Comparison of ENCODE assay signal across 12 mouse cellular contexts in the genomic region with DNA sequence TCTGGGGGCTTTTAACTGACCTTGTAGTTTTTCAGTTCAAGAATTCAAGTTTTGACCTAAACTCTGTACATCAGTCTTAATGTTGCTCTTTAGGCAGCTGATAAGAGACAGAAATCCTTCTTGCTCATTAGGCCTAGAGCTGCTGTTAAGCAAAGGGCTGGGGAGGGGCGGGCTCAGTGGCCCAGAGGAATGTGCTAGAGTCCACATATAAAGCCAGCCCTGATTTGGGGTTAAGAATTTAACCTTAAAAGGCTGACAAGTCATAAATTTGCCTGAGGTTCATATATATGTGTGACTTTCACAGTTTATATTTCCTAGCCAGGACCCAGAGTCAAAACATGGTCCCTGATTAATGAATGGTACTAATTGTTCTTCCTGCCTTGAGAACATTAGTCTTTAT.
"Had no signal": no experiment of that assay in that cellular context is flagged by ENCODE, and none has a peak within 500 bp of the region (broad histone marks: within the 10 kb centered on the region; RNA-seq: fewer than 3 reads in every experiment).

No protein-coding gene starts in this region.

- H3K27me3 ChIP-seq: hindbrain, embryonic 15.5 days; limb, embryonic 15.5 days; liver, embryonic 12.5 days; midbrain, embryonic 15.5 days; neural tube, embryonic 12.5 days had no signal

- H3K4me1 ChIP-seq: hindbrain, embryonic 15.5 days; limb, embryonic 15.5 days; liver, embryonic 12.5 days; midbrain, embryonic 15.5 days; neural tube, embryonic 12.5 days had no signal

- ATAC-seq: intestine, embryonic 16.5 days; liver, embryonic 12.5 days; midbrain, embryonic 15.5 days had no signal

- H3K9me3 ChIP-seq: hindbrain, embryonic 15.5 days; limb, embryonic 15.5 days; liver, embryonic 12.5 days; midbrain, embryonic 15.5 days; neural tube, embryonic 12.5 days had no signal

- DNase-seq: layer of hippocampus, adult 9-11 months; layer of hippocampus, postnatal 36 days; lung, postnatal 10 days; thymus, adult 18-20 months; thymus, postnatal 14 days had no signal

- H3K4me2 ChIP-seq: hindbrain, embryonic 15.5 days; limb, embryonic 15.5 days; liver, embryonic 12.5 days; midbrain, embryonic 11.5 days; midbrain, embryonic 15.5 days; neural tube, embryonic 12.5 days had no signal

- H3K4me3 ChIP-seq: hindbrain, embryonic 15.5 days; limb, embryonic 15.5 days; liver, embryonic 12.5 days; midbrain, embryonic 15.5 days; neural tube, embryonic 12.5 days had no signal

- H3K9ac ChIP-seq: hindbrain, embryonic 15.5 days; limb, embryonic 15.5 days; liver, embryonic 12.5 days; midbrain, embryonic 15.5 days; neural tube, embryonic 12.5 days had no signal

- H3K27ac ChIP-seq: hindbrain, embryonic 15.5 days; limb, embryonic 15.5 days; liver, embryonic 12.5 days; midbrain, embryonic 15.5 days; neural tube, embryonic 12.5 days had no signal

- H3K36me3 ChIP-seq: hindbrain, embryonic 15.5 days; limb, embryonic 15.5 days; midbrain, embryonic 15.5 days; neural tube, embryonic 12.5 days had no signal
